17 mouse cellular contexts compared by ENCODE assay signal in the genomic region with DNA sequence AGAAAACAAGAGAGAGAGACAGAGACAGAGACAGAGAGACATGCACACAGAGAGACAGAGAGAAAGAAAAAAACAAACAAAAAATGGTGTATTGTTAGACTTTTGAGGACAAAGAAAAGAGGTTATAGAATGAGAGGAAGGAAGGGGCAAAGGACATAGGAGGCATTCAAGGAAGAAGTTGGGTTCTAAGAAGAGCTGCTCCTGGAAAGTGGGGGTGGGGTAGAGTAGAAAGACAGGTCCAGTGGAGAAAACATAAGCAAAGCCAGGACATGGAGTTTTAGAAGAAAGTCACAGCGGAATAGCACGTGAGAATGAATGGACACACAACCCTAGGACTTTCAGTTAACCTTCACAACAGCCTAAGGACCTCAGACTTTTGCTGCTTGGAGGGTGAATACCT.
"Had no signal": no experiment of that assay in that cellular context is flagged by ENCODE, and none has a peak within 500 bp of the region (broad histone marks: within the 10 kb centered on the region; RNA-seq: fewer than 3 reads in every experiment).

No protein-coding gene starts in this region.

- H3K27me3 ChIP-seq: neural tube, embryonic 12.5 days; neural tube, embryonic 13.5 days; neural tube, embryonic 15.5 days; stomach, embryonic 15.5 days had no signal

- H3K9me3 ChIP-seq: neural tube, embryonic 12.5 days; neural tube, embryonic 13.5 days; neural tube, embryonic 15.5 days; stomach, embryonic 15.5 days had no signal

- H3K9ac ChIP-seq: neural tube, embryonic 12.5 days; neural tube, embryonic 13.5 days; neural tube, embryonic 15.5 days; stomach, embryonic 15.5 days had no signal

- H3K27ac ChIP-seq: neural tube, embryonic 12.5 days; neural tube, embryonic 13.5 days; neural tube, embryonic 15.5 days; stomach, embryonic 15.5 days; stomach, postnatal 0 days had no signal

- H3K4me2 ChIP-seq: neural tube, embryonic 12.5 days; neural tube, embryonic 13.5 days; neural tube, embryonic 15.5 days; stomach, embryonic 15.5 days had no signal

- DNase-seq: retina, postnatal 1 day; right cerebral cortex, adult 18-20 months; right cerebral cortex, postnatal 14 days; right cerebral cortex, postnatal 25 days; right cerebral cortex, postnatal 4 days; spleen, adult 18-20 months; thymus, adult 18-20 months; thymus, adult 2 months; thymus, postnatal 14 days; thymus, postnatal 25 days; thymus, postnatal 36 days; thymus, postnatal 4 days had no signal

- H3K36me3 ChIP-seq: neural tube, embryonic 12.5 days; neural tube, embryonic 13.5 days; neural tube, embryonic 15.5 days; stomach, embryonic 15.5 days had no signal

- H3K4me3 ChIP-seq: neural tube, embryonic 12.5 days; neural tube, embryonic 13.5 days; neural tube, embryonic 15.5 days; stomach, embryonic 15.5 days had no signal

- H3K4me1 ChIP-seq: neural tube, embryonic 12.5 days; neural tube, embryonic 13.5 days; stomach, embryonic 15.5 days had no signal
